Mouse (Mus musculus) heart, embryonic 11.5 days (tissue): Measurements from ENCODE around the gene Tmem176a. TPM values are rescaled to one million over a fixed set of nuclear protein-coding genes. Genes with fewer than 3 reads are reported as not detected.

Experiments used
- ATAC-seq: fragments of 200-750 bp; cut with Nextera tagmentation; replicated peaks from 2 replicates; pipeline ENCODE4 v1.8.0; 2017; ENCODE audit warnings: moderate library complexity; ENCODE audit not compliant: insufficient number of reproducible peaks, low FRiP score, low TSS enrichment
- H3K27ac ChIP-seq: fragments of 300-500 bp; sonication (generic); 2 replicates; pipeline ENCODE4 v1.5.1; 2014; ENCODE audit warnings: mild to moderate bottlenecking, low read depth, low read length
- H3K27me3 ChIP-seq: fragments of 300-500 bp; sonication (generic); 2 replicates; pipeline ENCODE4 v1.6.1; 2014; ENCODE audit warnings: mild to moderate bottlenecking, low read length, mixed read lengths; ENCODE audit not compliant: control insufficient read depth, insufficient read depth
- H3K36me3 ChIP-seq: fragments of 300-500 bp; sonication (generic); 2 replicates; pipeline ENCODE4 v1.6.1; 2014; ENCODE audit warnings: mild to moderate bottlenecking, low read length, moderate library complexity, mixed read lengths; ENCODE audit not compliant: control insufficient read depth, insufficient read depth
- H3K4me1 ChIP-seq: fragments of 300-500 bp; sonication (generic); 2 replicates; pipeline ENCODE4 v1.6.1; 2014; ENCODE audit warnings: low read length; ENCODE audit not compliant: control insufficient read depth, insufficient read depth
- H3K4me2 ChIP-seq: fragments of 300-500 bp; sonication (generic); 2 replicates; pipeline ENCODE4 v1.6.1; 2014; ENCODE audit warnings: mild to moderate bottlenecking, moderate library complexity
- H3K4me3 ChIP-seq: fragments of 300-500 bp; sonication (generic); 2 replicates; pipeline ENCODE4 v1.5.1; 2014; ENCODE audit warnings: low read depth, low read length
- H3K9ac ChIP-seq: fragments of 300-500 bp; sonication (generic); 2 replicates; pipeline ENCODE4 v1.6.1; 2014; ENCODE audit warnings: mild to moderate bottlenecking, low read depth, low read length, moderate library complexity
- H3K9me3 ChIP-seq: fragments of 300-500 bp; sonication (generic); replicated peaks from 2 replicates; pipeline ENCODE4 v1.6.1; 2016; ENCODE audit warnings: low read length; ENCODE audit not compliant: control insufficient read depth
- WGBS: fragments of 180-500 bp; shearing (Covaris S2); extraction: QIAGEN DNeasy Blood & Tissue Kit; methylation state at CpG from one replicate; pipeline ENCODE4 v1.1.7; 2014; ENCODE audit not compliant: insufficient replicate concordance; 5-methylcytosine and 5-hydroxymethylcytosine counted together
- polyA plus RNA-seq: library from polyadenylated mRNA; unstranded; fragments of >200 nt; fragmentation: Nextera tagmentation; extraction: Ambion mirVana; gene quantifications from 2 replicates; pipeline ENCODE4 v1.2.1, GENCODE M21; 2014

The Tmem176a gene
- polyA plus RNA-seq, 1 experiment from 2014 or later, result 104 TPM

DNA sequence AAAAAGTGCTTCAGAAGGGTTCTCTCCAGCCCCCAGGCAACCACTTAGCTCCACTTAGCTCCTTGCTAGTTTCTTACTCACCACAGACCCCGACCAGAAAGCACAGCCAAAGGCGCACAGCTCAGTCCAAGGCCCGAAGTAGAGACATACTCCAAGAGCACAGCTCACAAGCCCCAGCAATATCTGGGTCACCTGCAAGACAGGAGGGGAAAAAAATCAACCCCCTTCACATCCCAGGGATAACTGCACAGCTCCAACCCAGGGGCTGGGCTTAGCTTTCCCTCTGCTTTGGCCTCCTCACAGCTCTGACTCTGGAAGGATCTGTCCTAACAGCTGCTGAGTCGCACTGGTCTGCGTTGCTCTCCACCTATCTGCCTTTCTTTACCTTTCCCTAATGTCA is 4.6 kb upstream of the Tmem176a start:
- H3K9ac ChIP-seq, result no peak overlapping the region
- peaks cover 10% of the 10 kb centered on the region; the same call in 1 of the 2 replicates for H3K4me1 ChIP-seq
- no peak for ATAC-seq
- 82% methylated on average over 5 of the region's 5 CpGs for WGBS
- H3K9me3 ChIP-seq, result no peaks in the 10 kb centered on the region
- peaks cover 38% of the 10 kb centered on the region for H3K36me3 ChIP-seq
- no peak overlapping the region for H3K4me3 ChIP-seq
- H3K4me2 ChIP-seq, result no peak overlapping the region
- no peak overlapping the region for H3K27ac ChIP-seq
- H3K27me3 ChIP-seq, result no peaks in the 10 kb centered on the region

DNA sequence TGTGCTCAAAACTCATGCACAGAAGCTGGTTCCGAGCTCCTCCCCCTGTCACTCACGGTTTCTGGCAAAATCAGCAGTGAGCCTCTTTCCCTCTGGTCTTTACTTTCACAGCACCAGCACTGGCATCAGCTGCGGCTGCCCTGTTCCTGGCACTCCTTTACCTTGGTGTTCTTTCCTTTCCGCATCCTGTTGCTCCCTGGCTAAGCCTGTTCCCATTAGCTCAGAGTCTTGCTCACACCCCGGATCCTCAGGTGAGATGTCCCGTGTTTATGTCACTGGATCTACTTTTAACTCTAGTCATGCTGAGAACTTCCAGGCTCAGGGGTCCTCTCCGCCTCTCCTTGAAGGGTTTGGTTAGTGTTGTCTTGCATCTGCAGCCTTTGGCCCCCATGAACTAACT is 3.2 kb upstream of the Tmem176a start:
- Histone ChIP-seq H3K9ac (no peak overlapping the region), H3K9me3 (no peaks in the 10 kb centered on the region), H3K27ac (no peak overlapping the region), H3K27me3 (no peaks in the 10 kb centered on the region), H3K4me1 (peaks cover 19% of the 10 kb centered on the region), H3K36me3 (peaks cover 35% of the 10 kb centered on the region), H3K4me3 (no peak overlapping the region), H3K4me2 (no peak overlapping the region)
- WGBS, result 72% methylated on average over 7 of the region's 7 CpGs
- ATAC-seq, result no peak

DNA sequence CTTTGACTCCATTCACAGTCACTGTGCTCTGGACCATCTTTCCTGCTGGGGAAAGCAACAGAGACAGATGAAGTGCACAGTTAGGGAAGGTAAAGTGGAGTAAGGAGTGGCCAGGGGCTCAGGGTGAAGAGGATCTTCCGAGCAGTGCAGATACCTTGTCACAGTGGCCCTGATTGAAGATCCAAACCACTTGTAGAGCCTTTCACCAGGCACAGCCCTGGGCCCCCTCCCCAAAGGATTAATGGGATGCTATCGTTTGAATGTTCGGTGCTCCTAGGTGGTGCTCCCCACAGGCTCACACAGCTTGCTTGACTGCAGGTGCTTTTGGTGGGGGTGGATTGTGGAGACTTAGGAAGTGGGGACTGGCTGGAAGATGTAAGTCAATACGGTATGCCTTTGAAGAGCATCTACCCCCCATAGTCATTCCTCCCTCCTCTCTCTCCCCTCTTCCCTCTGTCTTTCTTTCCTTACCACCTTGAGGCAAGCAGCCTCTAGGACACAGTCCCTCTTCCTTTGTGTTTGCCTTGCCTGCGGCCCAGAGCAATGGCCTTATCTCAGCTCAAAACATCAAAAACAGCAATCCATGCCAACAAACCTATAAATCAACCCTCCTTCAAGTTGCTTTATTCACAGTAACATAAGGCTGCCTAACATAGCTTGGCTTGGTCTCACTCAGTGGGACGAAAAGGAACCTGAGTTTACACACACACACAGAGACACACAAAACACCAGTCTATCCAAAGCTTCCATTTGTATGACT is 2.2 kb upstream of the Tmem176a start:
- Histone ChIP-seq H3K9ac (no peak overlapping the region), H3K4me1 (peaks cover 19% of the 10 kb centered on the region), H3K27ac (no peak overlapping the region), H3K4me3 (no peak overlapping the region), H3K27me3 (no peaks in the 10 kb centered on the region), H3K36me3 (peaks cover 32% of the 10 kb centered on the region), H3K4me2 (peak overlapping the region; percentile 86; the same call in 1 of the 2 replicates), H3K9me3 (no peaks in the 10 kb centered on the region)
- ATAC-seq, result no peak
- WGBS, result 70% methylated on average over 6 of the region's 6 CpGs

DNA sequence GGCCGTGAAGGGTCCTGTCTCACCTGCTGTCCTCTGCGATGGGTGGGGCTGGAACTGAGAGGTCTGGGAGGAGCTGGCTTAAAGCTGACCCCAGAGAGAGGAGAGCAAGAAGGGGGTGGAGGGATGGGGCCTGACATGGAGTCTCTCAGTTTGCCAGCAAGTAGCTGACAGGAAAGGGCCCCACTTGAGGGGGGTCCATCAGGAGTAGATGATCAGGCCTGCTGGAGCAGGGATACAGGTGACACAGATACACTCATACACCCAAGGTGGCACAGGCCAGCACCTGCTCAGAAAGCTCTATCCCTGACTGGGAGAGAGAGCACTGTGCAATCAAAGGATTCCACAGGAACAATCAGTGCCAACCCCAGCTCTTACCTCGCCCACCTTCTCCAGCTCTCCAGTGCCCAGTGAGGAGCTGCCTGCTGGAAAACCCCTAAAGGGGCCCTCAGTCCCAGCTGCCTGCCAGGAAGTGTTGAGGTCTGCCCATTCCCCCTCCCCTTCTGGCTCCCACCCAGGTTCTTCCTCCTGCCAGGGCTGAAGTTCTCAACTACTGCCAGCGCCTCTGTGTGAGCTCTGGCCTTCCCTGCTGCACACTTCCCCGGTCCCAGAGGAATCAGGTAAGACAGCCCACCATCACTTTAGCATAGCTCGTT is 380 bp downstream of the Tmem176a start, which contains the start of gene Tmem176b:
Tmem176b (minus strand) TSS at position 524 of the 653 bp plus-strand sequence.
- WGBS, result 5% methylated on average over 6 of the region's 6 CpGs
- Histone ChIP-seq H3K4me2 (peak within 1 kb of the TSS; percentile 86), H3K36me3 (peaks cover 16% of the 10 kb centered on the region), H3K9ac (peak within 1 kb of the TSS; percentile 78), H3K27me3 (no peaks in the 10 kb centered on the region), H3K9me3 (no peaks in the 10 kb centered on the region), H3K4me3 (peak within 1 kb of the TSS; percentile 62), H3K27ac (peak within 1 kb of the TSS; percentile 95), H3K4me1 (peaks cover 19% of the 10 kb centered on the region)
- ATAC-seq, result peak; percentile 87

DNA sequence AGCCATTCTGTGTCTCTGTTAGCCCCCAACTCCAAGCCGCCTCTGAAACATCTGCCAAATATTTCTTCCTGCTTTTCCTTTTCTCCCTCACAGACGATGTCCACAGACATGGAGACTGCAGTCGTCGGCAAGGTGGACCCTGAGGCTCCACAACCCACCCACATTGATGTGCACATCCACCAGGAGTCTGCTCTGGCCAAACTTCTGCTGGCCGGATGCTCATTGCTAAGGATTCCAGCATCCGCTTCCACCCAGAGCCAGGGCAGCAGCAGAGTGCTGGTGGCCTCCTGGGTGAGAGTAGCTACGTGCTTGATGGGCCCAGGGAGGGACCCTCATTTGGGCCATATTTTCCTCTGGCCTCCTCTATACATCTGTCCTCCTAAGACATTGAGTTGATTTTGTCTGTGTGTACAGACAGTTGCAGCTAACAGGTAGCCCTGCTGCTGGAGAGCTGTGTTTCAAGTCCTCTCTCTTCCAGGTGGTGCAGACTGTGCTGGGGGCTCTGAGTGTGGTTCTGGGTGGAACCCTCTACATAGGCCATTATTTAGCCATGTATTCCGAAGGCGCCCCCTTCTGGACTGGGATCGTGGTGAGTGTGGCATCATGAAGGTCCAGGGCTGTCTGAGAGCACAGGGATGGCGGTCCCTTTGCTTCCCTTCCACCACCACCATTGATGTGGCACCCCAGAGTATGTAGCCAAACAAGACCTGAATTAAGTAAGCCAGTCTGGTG is 1.6 kb downstream of the Tmem176a start:
- Histone ChIP-seq H3K4me1 (peaks cover 19% of the 10 kb centered on the region), H3K27ac (peak overlapping the region; percentile 35; the same call in 1 of the 2 replicates), H3K4me3 (peak overlapping the region; percentile 62), H3K9ac (peak overlapping the region; percentile 78; the same call in 1 of the 2 replicates), H3K4me2 (peak overlapping the region; percentile 86), H3K27me3 (no peaks in the 10 kb centered on the region), H3K36me3 (peaks cover 13% of the 10 kb centered on the region), H3K9me3 (no peaks in the 10 kb centered on the region)
- 64% methylated on average over 11 of the region's 11 CpGs for WGBS
- no peak for ATAC-seq

DNA sequence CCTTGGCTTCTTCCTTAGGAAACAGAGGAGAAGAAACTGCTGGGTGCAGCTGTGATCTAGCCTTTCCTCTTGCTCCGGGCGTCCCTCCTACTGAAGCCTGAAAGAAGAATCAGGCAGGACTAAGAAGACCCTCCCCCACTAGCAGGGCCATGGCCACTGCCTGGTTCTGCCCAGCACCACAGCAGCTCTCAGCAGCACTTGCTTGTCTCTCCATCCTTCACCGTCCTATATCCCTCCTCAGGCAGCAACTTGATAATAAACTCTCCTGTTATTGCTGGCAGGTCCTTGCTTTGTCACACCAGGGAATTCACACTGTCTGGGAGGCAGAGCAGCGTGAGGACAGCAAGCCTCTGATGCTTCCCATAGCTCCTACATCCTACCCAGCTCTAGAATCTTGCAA is 4.4 kb downstream of the Tmem176a start:
- Histone ChIP-seq H3K9ac (no peak overlapping the region), H3K27me3 (no peaks in the 10 kb centered on the region), H3K36me3 (peaks cover 5% of the 10 kb centered on the region; the same call in 1 of the 2 replicates), H3K27ac (no peak overlapping the region), H3K4me3 (no peak overlapping the region), H3K9me3 (no peaks in the 10 kb centered on the region), H3K4me2 (no peak overlapping the region), H3K4me1 (peaks cover 10% of the 10 kb centered on the region)
- WGBS, result 58% methylated on average over 4 of the region's 4 CpGs
- no peak for ATAC-seq

DNA sequence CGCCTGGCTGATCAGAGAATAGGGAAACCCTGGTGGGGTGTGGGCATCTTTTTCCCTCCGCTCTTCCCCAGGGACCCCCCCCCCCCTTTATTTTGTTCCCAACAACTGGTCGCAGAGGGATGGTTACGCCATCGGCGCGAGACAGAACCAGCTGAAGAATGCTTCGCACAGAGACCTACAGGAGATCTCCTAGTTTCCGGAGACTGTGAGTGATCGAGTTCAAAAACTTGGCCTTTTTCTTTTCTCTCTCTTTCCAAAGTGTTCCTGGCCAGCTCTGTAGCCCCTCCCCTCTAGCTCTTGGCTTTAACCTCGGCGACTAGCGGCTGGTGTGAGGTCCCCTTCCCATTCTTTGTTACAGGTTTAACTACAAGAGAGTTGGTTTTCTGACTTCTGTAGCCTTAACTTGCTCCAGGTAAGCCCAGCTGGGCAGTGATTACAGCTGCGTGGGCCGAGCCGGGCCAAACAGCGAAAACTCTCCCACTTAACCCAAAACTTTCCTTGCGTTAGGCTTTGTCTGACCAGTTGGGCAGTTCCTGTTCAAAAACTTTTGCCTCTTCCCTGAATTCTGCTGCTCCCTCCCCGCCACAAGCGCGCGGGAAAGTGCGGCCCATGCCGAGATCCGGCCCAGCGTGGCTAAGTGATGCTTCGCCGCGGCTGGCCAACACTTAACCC is 11.2 kb downstream of the Tmem176a start:
- Histone ChIP-seq H3K9me3 (no peaks in the 10 kb centered on the region), H3K4me2 (peak overlapping the region; percentile 74), H3K27me3 (no peaks in the 10 kb centered on the region), H3K36me3 (no peaks in the 10 kb centered on the region), H3K27ac (peak overlapping the region; percentile 65; the same call in 1 of the 2 replicates), H3K4me3 (peak overlapping the region; percentile 43), H3K9ac (peak overlapping the region; percentile 70), H3K4me1 (no peaks in the 10 kb centered on the region)
- no peak for ATAC-seq
- WGBS, result under 1% methylated on average over 28 of the region's 29 CpGs

DNA sequence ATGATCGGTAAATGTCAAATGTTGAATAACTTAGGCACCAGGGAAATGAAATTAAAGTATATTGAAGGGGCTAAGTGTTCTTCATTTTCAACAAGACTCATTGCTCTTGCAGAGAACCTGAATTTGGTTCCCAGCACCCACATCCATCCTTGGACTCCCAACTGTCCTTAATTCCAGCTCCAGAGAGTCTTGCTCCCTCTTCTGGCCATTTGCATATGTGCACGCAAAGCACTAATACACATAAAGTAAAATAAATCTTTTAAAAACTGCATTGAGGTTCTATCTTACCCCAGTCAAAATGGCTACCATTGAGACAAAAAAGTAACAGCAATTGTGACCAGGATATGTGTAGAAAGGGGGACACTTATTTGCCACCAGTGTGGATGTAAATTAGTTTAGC is 13.4 kb downstream of the Tmem176a start:
- Histone ChIP-seq H3K4me2 (no peak overlapping the region), H3K9ac (no peak overlapping the region), H3K36me3 (no peaks in the 10 kb centered on the region), H3K9me3 (no peaks in the 10 kb centered on the region), H3K4me3 (no peak overlapping the region), H3K27me3 (no peaks in the 10 kb centered on the region), H3K4me1 (no peaks in the 10 kb centered on the region), H3K27ac (no peak overlapping the region)
- no peak for ATAC-seq
- 90% methylated on average over 2 of the region's 2 CpGs for WGBS
